Mouse (Mus musculus) thymus, postnatal 36 days (tissue): ENCODE data around the gene Immp2l.

Experiments used
- DNase-seq, 2 experiments: peaks; one replicate each; pipeline ENCODE4 v3.0.0; 2022; ENCODE audit warnings: mixed read lengths in 2 of 2

The Immp2l gene

GRCm38 (mm10) chr12:41050945-41051344 lies 27.1 kb downstream of the Immp2l start:
- DNase-seq = no peak

- DNase-seq = no peak
These were observed 29.0 kb downstream of the Immp2l start for GRCm38 (mm10) chr12:41052897-41053296.

DNA sequence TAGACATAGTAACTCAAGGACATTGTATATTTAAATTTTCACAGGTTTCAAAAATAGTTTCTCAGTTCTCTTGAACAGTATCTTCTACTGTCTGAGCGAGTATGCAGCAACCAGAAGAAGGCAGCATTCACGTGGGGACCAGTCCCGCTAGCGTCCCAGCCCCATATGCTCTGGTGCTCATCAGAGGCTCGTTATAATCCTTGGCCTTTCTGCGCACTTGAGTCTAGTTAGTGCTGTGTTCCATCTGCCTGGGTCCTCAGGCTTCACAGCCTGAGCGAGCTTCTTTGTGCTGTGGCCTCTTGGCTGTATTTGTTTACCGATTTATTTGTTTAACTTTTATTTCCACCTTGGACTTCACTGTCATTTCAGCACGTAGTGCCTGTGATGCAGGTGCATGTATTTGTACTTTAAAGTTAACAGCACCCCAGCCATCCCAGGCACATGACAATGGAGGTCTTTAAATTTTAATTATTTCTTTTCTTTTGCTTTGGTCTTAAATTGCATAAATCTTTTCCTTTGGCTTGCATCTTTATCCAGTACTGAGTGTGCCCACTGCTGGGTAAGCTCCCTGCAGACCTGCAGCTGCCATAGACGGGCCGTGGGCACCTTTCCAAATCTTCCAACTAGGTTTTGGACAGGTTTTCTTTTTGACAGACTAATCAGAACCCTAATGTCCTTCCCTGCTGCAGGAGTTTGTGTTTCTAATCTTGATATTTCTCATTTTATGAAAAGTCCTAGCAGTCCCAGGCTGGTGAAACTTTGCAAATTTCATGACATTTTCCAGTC lies 30.3 kb downstream of the Immp2l start:
- DNase-seq = no peak

DNA sequence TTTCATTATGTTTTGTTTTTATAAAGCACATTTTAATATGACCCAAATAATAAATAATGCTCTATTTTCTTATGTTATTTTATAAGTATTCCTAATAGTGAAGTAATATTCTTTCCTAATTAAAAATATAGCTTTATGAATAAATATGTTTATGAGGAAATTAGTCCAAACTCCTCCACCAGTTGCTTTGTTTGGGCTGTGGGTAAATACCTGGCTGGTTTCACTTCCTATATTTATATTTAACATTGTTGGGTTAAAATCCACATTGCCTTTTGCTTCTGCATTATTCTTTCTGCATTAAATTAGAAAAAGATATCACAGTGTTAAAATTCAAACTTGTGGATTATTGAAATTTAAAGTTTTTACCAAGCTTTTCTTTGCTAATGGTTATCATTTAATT lies 32.1 kb downstream of the Immp2l start:
- DNase-seq = no peak

DNA sequence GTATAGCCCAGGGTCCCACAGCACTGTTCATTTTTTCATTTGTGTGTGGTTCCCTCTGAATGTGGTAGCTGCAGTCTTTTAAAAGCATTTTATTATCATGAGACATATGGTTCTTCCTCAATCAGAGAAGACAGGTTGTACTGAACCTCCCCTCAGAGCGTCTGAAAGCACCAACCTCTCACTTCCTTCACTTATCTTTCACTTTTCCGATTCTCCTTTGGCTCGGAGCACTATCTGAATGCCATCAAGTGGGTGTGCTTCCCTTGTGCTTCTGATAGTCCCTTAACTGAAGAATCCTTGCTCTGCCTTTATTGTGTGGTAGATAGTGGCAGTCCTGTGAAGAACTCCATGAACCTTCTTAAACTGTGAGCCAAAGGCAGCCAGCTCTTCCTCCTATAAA lies 39.4 kb downstream of the Immp2l start:
- no peak for DNase-seq

DNA sequence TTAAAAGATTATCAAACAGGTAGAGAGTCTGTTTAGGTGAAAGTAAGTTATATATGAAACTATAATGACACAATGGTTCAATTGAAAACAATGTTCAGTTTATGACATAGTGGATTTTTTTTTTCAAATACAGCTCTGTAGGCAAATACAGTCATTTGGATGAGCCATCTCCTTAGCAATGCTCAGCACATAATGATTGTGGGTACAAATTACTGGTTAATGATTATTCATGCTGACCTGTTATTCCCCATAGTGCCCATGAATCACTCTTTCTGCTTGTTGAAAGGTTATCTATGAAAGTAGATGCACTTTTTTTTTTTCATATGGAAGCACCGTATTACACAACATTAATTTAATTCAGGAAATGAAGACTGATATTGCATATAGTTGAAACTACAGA lies 58.0 kb downstream of the Immp2l start:
- DNase-seq = no peak

- DNase-seq = no peak
These were observed 60.6 kb downstream of the Immp2l start for GRCm38 (mm10) chr12:41084370-41085089.

DNA sequence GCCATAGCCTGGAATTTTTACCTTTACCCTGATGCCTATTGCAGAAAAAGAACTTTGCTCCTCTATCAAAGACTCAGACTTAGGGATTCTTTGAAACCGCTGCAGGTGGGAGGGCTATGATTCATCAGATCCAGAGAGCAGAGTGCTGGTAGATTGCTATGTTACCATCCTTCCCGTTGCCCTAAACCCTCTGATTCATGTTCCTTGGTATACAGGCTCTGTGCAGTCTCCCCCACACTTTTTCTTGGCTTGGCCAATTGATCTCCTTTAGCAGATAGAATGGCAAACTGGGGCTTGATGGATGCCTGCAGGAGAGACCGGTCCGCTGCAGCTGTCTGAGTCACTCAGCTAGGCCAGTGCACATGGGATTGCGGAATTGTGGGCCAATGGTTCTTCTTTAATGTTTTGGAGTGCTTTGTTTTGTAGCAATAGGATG lies 66.1 kb downstream of the Immp2l start:
- no peak for DNase-seq

DNA sequence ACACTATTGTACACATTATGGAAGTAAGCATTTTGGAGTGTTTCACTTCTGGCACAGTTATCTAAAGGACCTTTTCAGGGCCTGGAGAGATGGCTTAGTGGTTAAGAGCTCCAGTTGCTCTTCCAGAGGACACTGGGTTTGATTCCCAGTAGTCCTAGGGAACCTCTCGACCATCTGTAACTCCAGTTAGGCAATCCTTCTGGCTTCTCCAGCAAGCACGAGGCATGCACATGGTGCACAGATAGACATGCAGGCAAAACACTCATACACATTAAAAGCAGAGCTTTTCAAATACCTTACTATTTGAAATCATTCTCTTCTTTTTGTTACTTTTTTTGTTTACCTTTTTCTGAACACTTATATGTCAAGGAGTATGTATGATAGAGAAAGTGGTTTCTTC lies 66.9 kb downstream of the Immp2l start:
- no peak for DNase-seq

DNA sequence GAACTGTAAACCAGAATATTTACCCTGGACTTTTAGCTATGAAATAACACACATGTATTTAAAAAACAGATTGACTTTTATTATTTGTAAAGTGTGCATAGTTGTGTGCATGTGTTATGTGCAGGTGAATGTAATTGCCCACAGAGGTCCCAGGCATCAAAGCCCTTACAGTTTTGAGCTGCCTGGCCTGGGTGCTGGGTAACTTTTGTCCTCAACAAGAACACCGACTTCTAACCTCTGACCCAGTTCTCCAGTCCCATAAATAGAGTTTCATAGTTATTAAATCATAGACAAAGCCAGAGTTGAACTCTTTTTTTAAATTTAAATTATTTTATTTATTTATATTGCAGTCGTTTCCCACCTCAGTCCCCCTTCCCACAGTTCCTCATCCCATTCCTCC lies 67.4 kb downstream of the Immp2l start:
- no peak for DNase-seq

DNA sequence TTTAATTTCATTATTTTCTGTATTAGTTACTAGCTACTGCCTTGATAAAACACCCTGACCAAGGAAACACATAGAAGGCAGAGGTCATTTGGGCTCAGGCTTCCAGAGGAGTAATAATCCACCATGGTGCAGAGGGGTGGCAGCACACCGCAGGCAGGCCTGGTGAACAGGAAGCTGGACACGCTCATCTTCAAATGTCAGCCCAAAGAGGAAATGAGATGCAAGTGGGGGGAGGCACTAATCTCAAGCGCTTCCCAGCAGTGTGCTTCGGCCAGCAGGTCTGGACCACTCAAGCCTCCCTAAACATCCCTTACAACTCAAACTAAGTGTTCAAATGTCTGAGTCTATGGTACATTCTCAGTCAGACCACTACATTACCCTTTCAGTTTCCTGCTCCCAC lies 72.2 kb downstream of the Immp2l start:
- DNase-seq = no peak

DNA sequence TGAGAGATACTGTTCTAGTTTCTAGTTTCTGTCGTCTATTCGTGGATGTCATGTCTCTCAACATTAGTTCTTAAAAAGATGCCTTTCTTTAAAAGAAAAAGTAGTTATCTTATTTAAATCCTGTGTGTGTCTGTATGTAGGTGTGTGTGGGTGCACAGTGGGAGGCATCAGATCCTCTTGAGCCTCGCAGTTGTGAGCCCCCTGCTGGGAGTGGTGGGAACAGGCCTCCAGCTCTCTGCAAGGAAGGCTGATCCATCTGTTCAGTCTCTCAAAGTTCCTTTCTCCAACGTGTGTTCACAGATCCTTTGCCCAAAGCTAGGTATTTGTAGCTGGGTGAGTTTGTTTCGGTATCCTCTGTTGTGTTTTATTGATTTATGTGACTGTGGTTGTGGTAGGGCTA lies 73.5 kb downstream of the Immp2l start:
- DNase-seq = peak; percentile 30 to 32

DNA sequence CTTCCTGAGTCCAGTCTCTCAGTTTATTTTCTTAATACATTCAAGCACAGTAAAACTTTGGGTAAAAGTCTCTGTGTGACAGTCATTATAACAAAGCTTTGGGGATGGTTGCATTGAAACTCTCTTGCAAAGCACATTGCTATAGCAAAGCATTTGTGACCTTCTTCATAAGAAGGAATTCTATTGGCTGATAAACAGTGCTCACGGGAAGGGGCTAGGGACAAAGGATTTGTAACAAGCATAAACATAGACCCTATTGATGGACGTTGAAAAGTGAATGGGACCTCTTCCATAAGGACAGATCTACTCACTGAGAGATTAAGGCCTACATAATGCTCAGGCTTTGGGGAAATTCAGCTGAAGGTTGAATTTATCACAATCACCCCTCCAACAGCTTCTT lies 85.1 kb downstream of the Immp2l start:
- no peak for DNase-seq

DNA sequence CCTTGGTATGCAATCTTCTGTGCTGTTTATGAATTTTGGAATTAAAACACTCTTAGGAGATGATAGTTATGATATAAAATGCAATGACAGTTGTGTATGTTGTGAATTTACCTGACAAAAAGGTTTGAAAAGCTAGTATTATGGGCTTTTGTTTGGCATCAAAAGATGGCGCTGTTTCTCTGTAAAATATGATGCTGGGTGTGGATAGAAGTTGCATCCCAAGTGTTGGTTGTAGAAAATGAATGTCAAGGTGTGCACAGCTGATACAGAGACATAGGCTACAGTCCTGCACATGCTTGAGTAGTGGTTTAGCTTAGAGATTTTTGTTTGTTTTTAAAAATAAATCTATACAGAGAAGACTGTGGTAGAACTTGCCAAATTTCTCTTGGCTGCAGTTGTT lies 87.6 kb downstream of the Immp2l start:
- no peak for DNase-seq

- DNase-seq = no peak
These were observed 88.2 kb downstream of the Immp2l start for GRCm38 (mm10) chr12:41112137-41112536.

GRCm38 (mm10) chr12:41118358-41118757 lies 94.5 kb downstream of the Immp2l start:
- DNase-seq = no peak

DNA sequence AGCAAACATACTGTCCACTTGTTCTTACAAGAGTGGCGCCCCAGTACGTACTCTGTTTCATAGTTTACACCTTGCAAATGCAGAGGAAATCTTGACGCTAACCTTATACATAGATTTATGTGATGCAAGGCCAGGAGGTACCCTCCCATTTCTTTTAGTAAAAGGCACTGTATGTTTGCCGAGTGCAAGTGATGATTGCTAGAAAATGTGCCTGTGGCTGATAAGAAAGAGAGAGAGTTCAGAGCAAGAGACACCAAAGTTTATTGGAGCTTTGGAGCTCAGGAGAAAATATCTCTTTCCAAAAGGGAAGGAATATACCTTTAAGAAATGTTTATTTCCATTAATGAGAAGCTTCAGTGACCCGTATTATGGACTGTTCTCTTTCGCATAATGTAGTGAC lies 95.8 kb downstream of the Immp2l start:
- DNase-seq = no peak

DNA sequence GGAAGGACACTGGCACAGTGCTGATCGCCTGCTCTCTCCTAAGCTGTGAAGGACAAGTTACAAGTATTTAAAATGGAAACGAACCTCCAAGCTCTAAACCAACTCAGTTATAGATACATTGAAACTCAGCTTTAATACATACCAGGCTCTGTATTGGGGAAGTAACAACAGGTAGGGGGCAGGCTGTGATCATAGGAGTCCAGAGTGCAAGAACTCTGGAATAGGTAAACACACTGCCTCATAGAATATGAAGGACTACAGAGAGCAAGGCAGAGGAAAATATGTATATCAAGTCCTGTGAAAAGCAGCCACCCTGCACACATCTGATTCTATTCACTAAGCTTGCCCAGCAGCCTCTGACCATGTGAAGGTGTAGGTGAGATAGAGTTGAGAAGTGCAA lies 99.3 kb downstream of the Immp2l start:
- DNase-seq = no peak

DNA sequence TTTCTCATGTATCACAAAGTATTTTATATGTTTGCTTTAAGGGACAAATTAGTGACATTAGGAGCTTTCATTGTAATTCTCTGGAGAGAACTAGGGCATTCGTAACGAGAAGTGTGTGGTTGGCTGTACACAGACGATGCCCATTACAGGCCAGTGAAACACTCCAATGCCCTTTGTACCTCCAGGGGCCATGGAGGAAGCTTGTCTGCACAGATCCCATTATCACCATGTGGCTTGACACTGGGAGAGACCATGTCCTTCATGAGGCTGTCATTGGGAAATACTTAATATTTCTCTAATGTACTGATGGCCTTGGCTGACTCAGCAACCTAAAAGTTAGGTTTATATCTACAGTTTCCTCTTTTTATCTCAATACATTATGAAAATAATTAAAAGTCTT lies 111.0 kb downstream of the Immp2l start:
- no peak for DNase-seq

GRCm38 (mm10) chr12:41159543-41159942 lies 135.7 kb downstream of the Immp2l start:
- no peak for DNase-seq

GRCm38 (mm10) chr12:41167802-41168201 lies 143.9 kb downstream of the Immp2l start:
- DNase-seq = peak; percentile 15 to 23

DNA sequence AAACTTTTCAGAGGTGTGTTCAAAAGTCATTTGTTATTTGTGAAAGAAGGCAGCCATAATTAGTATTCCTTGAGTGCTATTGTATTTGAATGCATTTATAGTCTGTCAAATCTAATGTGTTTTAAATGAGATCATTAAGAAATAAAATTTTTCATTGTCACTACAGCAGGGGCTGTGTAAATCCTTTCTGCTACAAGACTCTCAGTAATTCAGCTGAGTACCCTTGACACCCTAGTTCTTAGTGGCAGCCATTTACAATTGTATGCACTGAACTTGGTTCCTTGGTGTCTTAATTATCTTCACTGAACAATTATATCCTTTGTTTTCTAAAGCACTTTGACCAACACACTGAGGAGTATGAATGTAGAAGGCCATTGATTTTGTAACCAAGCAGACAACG lies 146.2 kb downstream of the Immp2l start:
- no peak for DNase-seq

DNA sequence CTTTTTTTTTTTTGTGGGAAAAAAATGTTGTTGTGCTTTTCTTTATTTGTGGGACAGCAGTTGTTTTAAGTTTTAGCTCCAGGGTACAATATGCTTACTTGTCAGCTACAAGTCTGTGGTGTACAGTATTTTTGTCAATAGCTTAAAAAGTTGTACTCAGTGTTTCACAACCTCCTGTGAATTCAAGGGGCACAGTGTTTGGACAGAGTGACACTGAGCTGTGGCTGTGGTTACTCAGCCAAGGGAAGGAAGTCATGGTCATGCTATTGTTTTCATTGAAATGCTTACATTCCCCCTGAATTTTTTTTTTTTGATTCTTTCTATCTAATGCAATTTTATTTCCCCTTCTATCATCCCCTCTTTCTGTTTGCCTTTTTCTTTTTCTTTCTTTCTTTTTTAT lies 159.0 kb downstream of the Immp2l start:
- DNase-seq = no peak

DNA sequence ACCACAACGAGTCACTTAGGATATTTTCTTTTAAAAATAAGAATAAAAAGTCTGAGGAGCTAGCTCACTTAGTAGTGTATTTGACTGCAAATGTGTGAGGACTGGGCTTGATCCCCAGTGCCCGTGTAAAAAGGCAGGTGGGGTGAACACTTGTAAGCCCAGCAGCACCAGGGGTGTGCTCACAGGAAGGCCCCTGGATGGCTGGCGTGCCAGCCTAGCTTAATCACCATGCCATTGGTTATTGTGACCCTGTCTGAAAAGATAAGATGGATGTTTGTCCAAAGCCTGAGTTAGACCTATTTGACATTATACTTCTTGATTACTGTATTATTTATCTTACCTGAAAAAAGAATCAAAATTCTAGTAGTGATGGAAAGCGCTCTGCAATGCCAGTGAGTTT lies 161.2 kb downstream of the Immp2l start:
- no peak for DNase-seq

GRCm38 (mm10) chr12:41185509-41185908 lies 161.6 kb downstream of the Immp2l start:
- no peak for DNase-seq
